Mouse (Mus musculus) kidney, adult 2 months (tissue): ENCODE data around the gene Prkar2a.

Experiments
- CTCF ChIP-seq: fragments of 200-500 bp; conservative IDR thresholded peaks from 2 replicates; pipeline ENCODE4 v1.5.1; 2011; ENCODE audit warnings: low read depth, mild to moderate bottlenecking, control low read depth, low read length, moderate library complexity, mixed read lengths; ENCODE audit not compliant: insufficient read depth, insufficient read length
- POLR2A ChIP-seq: fragments of 200-500 bp; IDR thresholded peaks from one replicate; pipeline ENCODE4 v1.6.1; 2011; ENCODE audit warnings: low read depth, low read length, control low read depth

DNA sequence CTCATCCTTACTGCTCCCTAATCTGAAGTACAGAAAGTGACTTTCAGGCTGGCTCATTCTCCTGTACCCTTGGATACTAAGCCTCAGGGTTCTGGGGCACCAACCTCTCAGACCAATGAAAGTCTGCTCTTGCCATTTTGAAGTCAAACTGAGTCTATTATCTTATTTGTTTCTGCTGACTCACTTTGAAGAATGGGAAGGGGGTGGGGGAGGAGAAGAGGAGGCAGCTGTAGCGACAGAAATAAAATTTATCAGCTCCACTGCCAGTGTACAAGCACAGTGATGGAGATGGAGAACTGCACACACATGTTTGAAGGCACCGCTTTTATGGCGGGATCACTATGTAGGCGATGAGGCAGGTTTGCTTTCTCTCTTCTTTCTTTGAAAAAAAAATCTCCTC is 88.2 kb downstream of the Prkar2a start:
- no peak for TF ChIP-seq POLR2A
- no peak for TF ChIP-seq CTCF
